Mouse (Mus musculus) liver, adult 2 months (tissue): ENCODE results near the gene Fam53a.

Experiments used
- CTCF ChIP-seq: fragments of 200-500 bp; IDR thresholded peaks from 2 replicates; pipeline ENCODE4 v1.5.1; 2011; ENCODE audit warnings: low read depth, low read length, control low read depth
- POLR2A ChIP-seq: fragments of 200-500 bp; IDR thresholded peaks from 2 replicates; pipeline ENCODE4 v1.6.1; 2011; ENCODE audit warnings: low read length, control low read depth; ENCODE audit not compliant: insufficient read depth; ENCODE audit errors: extremely low read depth

DNA sequence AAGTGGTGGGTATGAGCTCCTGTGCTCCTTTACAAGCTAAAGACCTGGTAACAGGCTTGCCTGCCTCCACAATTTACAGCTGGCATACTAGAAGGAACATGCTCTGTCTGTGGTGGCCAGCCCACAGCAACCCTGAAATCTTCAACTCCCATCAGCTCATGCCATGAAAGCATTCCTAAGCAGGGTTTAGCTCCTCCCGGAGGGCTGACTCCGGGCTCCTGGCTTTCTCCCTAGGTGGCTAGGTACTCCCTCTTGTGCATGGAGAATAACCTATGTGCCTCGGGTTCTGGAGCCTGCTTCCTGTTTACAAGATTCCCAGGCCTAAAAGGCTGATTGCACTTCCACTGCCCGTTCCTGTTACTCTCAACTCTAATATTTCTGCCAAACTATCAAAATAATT is 9.4 kb upstream of the Fam53a start:
- TF ChIP-seq CTCF: no peak
- TF ChIP-seq POLR2A: no peak
